In the genomic region with DNA sequence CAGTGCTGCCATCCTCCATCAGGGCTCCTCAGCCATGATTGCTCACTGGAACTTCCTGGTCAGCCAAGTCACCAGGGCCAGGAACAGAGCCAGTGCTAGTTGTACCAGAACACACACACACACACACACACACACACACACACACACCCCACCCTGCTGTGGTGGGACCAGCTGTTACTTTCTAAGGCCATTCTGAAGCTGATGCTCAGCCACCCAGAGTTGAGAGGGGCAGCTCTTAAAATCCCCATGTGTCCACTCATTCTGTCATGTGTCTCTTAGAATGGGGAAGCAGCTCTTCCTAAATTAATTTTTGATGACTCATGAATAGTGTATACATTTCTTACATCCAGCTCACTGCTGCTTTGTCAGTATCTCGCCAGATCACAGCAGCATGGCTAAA, we compare ENCODE assay signal across 21 mouse cellular contexts.
DNase-seq lines count a peak whose midpoint lies in the region; TF ChIP-seq lines count a peak whose summit lies in the region.
"Had no signal": no experiment of that assay in that cellular context is flagged by ENCODE, and none has a peak within 500 bp of the region (broad histone marks: within the 10 kb centered on the region; RNA-seq: fewer than 3 reads in every experiment).

No protein-coding gene starts in this region.

- DNase-seq in cerebellum, postnatal 14 days, result peak; percentile 13 to 29
- no peak for DNase-seq in cerebellum, adult 2 months
- DNase-seq in 3T3-L1 (ENCODE audit: low read depth, low spot score), result peak; percentile 66
- no peak for DNase-seq in c-Kit-positive CD71-positive TER-119-positive erythroid progenitor cells, embryonic 14.5 days (ENCODE audit: low spot score)
- no peak for DNase-seq in urinary bladder, postnatal 10 days (ENCODE audit: low spot score)
- no peak for DNase-seq in right cerebral cortex, adult 2 months (ENCODE audit: low spot score in 2 of 2)
- DNase-seq: adrenal gland, adult 8-10 months; cerebellum, adult 9-11 months; gastrocnemius, postnatal 25 days; heart, postnatal 36 days; kidney, adult 2 months; kidney, postnatal 25 days; layer of hippocampus, adult 9-11 months; lung, adult 18-20 months; lung, postnatal 4 days; right cerebral cortex, postnatal 14 days; thymus, postnatal 36 days had no signal

- no peak overlapping the region for H3K27ac ChIP-seq in cerebellum, adult 2 months (ENCODE audit: insufficient read depth, low read length)
- peak overlapping the region; percentile 93 for H3K27ac ChIP-seq in bone marrow macrophage, adult 2 months (ENCODE audit: insufficient read depth, low read depth, low read length)
- H3K27ac ChIP-seq: forebrain, embryonic 13.5 days had no signal

- WGBS in cerebellum, adult 2 months, result 56% methylated on average over 1 of the region's 1 CpGs

- no peak overlapping the region for H3K4me3 ChIP-seq in cerebellum, adult 2 months (replicated peaks; ENCODE audit: insufficient read depth, low read depth, low read length)
- no peak overlapping the region for H3K4me3 ChIP-seq in bone marrow macrophage, adult 2 months (ENCODE audit: insufficient read depth, low read length)
- peak overlapping the region; percentile 64 for H3K4me3 ChIP-seq in megakaryocyte, embryonic 14.5 days (replicated peaks)
- H3K4me3 ChIP-seq: forebrain, embryonic 13.5 days; heart, embryonic 12.5 days had no signal

- H3K27me3 ChIP-seq in cerebellum, adult 2 months (ENCODE audit: control insufficient read depth, insufficient read depth, low read length), result no peaks in the 10 kb centered on the region
- H3K27me3 ChIP-seq in megakaryocyte, embryonic 14.5 days (replicated peaks), result peaks cover 10% of the 10 kb centered on the region
- H3K27me3 ChIP-seq: forebrain, embryonic 13.5 days; heart, embryonic 12.5 days had no signal

- TF ChIP-seq CTCF in cerebellum, adult 2 months (IDR thresholded peaks at IDR 0.05; ENCODE audit: borderline replicate concordance, insufficient read depth, low read depth, low read length), result no peak
- no peak for TF ChIP-seq CTCF in bone marrow macrophage, adult 2 months (IDR thresholded peaks at IDR 0.05; ENCODE audit: low read depth, low read length)

- peaks cover 27% of the 10 kb centered on the region for H3K9me3 ChIP-seq in megakaryocyte, embryonic 14.5 days

- no peaks in the 10 kb centered on the region for H3K36me3 ChIP-seq in megakaryocyte, embryonic 14.5 days (replicated peaks; ENCODE audit: low read length)
- H3K36me3 ChIP-seq: heart, embryonic 12.5 days had no signal

- no peak for TF ChIP-seq POLR2A in cerebellum, adult 2 months (IDR thresholded peaks at IDR 0.05; ENCODE audit: borderline replicate concordance, insufficient read depth, low read length)
- TF ChIP-seq POLR2A in bone marrow macrophage, adult 2 months (IDR thresholded peaks at IDR 0.05; ENCODE audit: borderline replicate concordance, low read depth, low read length), result no peak

- no peaks in the 10 kb centered on the region for H3K4me1 ChIP-seq in cerebellum, adult 2 months (ENCODE audit: control insufficient read depth, insufficient read depth, low read length)
- peaks cover 33% of the 10 kb centered on the region for H3K4me1 ChIP-seq in bone marrow macrophage, adult 2 months (ENCODE audit: control insufficient read depth, insufficient read depth, low read length)
- H3K4me1 ChIP-seq in megakaryocyte, embryonic 14.5 days, result peaks cover 34% of the 10 kb centered on the region
- H3K4me1 ChIP-seq: forebrain, embryonic 13.5 days; heart, embryonic 12.5 days had no signal

Comparison
In these comparisons a context has a peak if more than half of its experiments do, and no peak if none do; other contexts are left out.
1. DNase-seq: peak in cerebellum, postnatal 14 days (2 of 2) and 3T3-L1 (single experiment); none in cerebellum, adult 2 months (0 of 2), c-Kit-positive CD71-positive TER-119-positive erythroid progenitor cells, embryonic 14.5 days (single experiment), urinary bladder, postnatal 10 days (single experiment) and right cerebral cortex, adult 2 months (0 of 2).